Mouse (Mus musculus): ENCODE measurements around the gene Tmem41a.

Gene Tmem41a

DNA sequence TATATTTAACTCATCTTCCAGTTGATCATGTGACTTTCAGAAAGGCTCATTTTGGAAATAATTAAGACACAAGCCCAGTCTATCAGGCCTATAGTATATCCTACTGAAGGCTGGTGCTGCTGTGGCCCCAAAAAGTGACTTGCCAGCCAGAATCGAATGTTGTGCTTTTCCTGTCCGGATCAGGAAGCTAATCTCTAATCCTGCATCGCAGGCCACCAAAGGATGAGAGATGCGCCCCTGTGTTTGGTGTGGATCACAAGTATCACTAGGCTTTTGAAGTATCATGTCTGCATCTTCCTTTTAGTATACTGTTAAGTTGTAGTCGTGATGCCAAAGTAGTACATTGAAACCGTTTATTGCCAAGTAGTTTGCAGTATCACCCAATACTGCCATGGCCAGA, 53.5 kb downstream of the Tmem41a start:
- DNase-seq, result no peak

DNA sequence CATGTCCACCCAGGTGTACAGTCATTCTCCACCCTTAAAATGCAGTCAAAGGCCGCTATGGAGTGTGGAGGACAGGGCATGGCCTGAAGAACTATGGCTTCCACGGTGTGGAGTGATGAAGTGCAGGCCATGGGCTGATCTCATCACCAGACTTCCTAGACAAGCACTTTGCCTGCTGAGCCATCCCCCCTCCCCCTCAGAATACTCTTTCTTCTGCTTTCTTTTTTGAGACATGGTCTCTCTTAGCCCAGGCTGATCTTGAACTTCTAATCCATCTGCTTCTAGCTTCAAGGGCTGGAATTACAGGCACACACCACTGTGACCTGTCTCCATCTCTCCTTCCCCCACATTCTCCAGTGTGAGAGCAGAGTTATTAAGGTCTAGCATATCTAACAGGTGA, 59.8 kb downstream of the Tmem41a start:
- DNase-seq, result no peak

Measured in retina, postnatal 1 day (tissue).